Mouse (Mus musculus) MEL (cell line): ENCODE data around the gene Ces1g. TPM values are rescaled to one million over a fixed set of nuclear protein-coding genes. Genes with fewer than 3 reads are reported as not detected.

Experiments
- DNase-seq: peaks from one replicate; pipeline ENCODE4 v3.0.0; 2011; ENCODE audit warnings: low read depth, low spot score
- H3K27ac ChIP-seq: 2 replicates; pipeline ENCODE4 v1.5.1; 2012; ENCODE audit warnings: low read depth, mild to moderate bottlenecking, control low read depth, low read length, moderate library complexity; ENCODE audit not compliant: control insufficient read depth
- H3K27me3 ChIP-seq, 2 experiments: fragments of 150-350 bp in 1 of 2; sonication (generic) in 1 of 2; 2 replicates each; pipeline ENCODE4 v1.6.1; 2012; ENCODE audit warnings: low read length in 2 of 2, mild to moderate bottlenecking in 2 of 2, improper control_type of control experiment in 1 of 2, moderate library complexity in 1 of 2; ENCODE audit not compliant: insufficient read depth in 2 of 2, control insufficient read depth in 1 of 2
- H3K36me3 ChIP-seq, 2 experiments: 2 replicates each; pipeline ENCODE4 v1.6.1; 2012 to 2014; ENCODE audit warnings: low read length in 2 of 2, improper control_type of control experiment in 1 of 2, inconsistent platforms in 1 of 2, mild to moderate bottlenecking in 1 of 2; ENCODE audit not compliant: insufficient read depth in 2 of 2, control insufficient read depth in 1 of 2
- H3K4me1 ChIP-seq, 2 experiments: fragments of 150-350 bp in 1 of 2; sonication (generic) in 1 of 2; 2 replicates each; pipeline ENCODE4 v1.6.1; 2012; ENCODE audit warnings: low read length in 2 of 2, improper control_type of control experiment in 1 of 2, mild to moderate bottlenecking in 1 of 2; ENCODE audit not compliant: insufficient read depth in 2 of 2, control insufficient read depth in 1 of 2
- H3K4me3 ChIP-seq, 2 experiments: fragments of 150-350 bp in 1 of 2; sonication (generic) in 1 of 2; 2 replicates each; pipeline ENCODE4 v1.5.1; 2012; ENCODE audit warnings: low read depth in 2 of 2, low read length in 2 of 2, mild to moderate bottlenecking in 2 of 2, moderate library complexity in 2 of 2, control low read depth in 1 of 2, improper control_type of control experiment in 1 of 2; ENCODE audit not compliant: control insufficient read depth in 1 of 2, insufficient read depth in 1 of 2
- H3K79me2 ChIP-seq: 2 replicates; pipeline ENCODE4 v1.6.1; 2012; ENCODE audit warnings: mild to moderate bottlenecking, low read length, moderate library complexity; ENCODE audit not compliant: control insufficient read depth, poor library complexity, insufficient read depth
- H3K9ac ChIP-seq: 2 replicates; pipeline ENCODE4 v1.6.1; 2012; ENCODE audit warnings: low read depth, mild to moderate bottlenecking, control low read depth, low read length, moderate library complexity; ENCODE audit not compliant: control insufficient read depth, poor library complexity, severe bottlenecking
- H3K9me3 ChIP-seq: fragments of 150-350 bp; sonication (generic); replicated peaks from 2 replicates; pipeline ENCODE4 v1.6.1; 2012; ENCODE audit warnings: mild to moderate bottlenecking, low read length, improper control_type of control experiment, moderate library complexity; ENCODE audit not compliant: insufficient read depth
- CHD2 ChIP-seq: IDR thresholded peaks from 2 replicates; pipeline ENCODE4 v1.6.1; 2011; ENCODE audit warnings: low read length, improper control_type of control experiment
- CTCF ChIP-seq, 3 experiments: IDR thresholded peaks in 2 of 3; conservative IDR thresholded peaks in 1 of 3; 2 replicates each; pipeline ENCODE4 v1.5.1; 2011 to 2012; ENCODE audit warnings: low read length in 3 of 3, low read depth in 2 of 3, mild to moderate bottlenecking in 2 of 3, improper control_type of control experiment in 1 of 3, inconsistent platforms in 1 of 3, mixed read lengths in 1 of 3, moderate library complexity in 1 of 3; ENCODE audit not compliant: control insufficient read depth in 1 of 3, insufficient read depth in 1 of 3, poor library complexity in 1 of 3, severe bottlenecking in 1 of 3
- ELF1 ChIP-seq: IDR thresholded peaks from 2 replicates; pipeline ENCODE4 v1.6.1; 2014; ENCODE audit warnings: low read depth, mild to moderate bottlenecking, inconsistent platforms, low read length, improper control_type of control experiment, moderate library complexity
- EP300 ChIP-seq, 2 experiments: IDR thresholded peaks; 2 replicates each; pipeline ENCODE4 v1.6.1; 2011; ENCODE audit warnings: improper control_type of control experiment in 2 of 2, low read length in 2 of 2, low read depth in 1 of 2, mild to moderate bottlenecking in 1 of 2
- HCFC1 ChIP-seq: IDR thresholded peaks from 2 replicates; pipeline ENCODE4 v1.6.1; 2012; ENCODE audit warnings: low read depth, mild to moderate bottlenecking, inconsistent platforms, low read length, improper control_type of control experiment, moderate library complexity
- JUND ChIP-seq: IDR thresholded peaks from 2 replicates; pipeline ENCODE4 v1.6.1; 2011; ENCODE audit warnings: low read depth, mild to moderate bottlenecking, improper control_type of control experiment, low read length
- MAFK ChIP-seq: IDR thresholded peaks from 2 replicates; pipeline ENCODE4 v1.6.1; 2011; ENCODE audit warnings: low read depth, mild to moderate bottlenecking, low read length, improper control_type of control experiment, borderline replicate concordance
- MEF2A ChIP-seq: IDR thresholded peaks from 2 replicates; pipeline ENCODE4 v1.6.1; 2014; ENCODE audit warnings: low read depth, mild to moderate bottlenecking, inconsistent platforms, low read length, improper control_type of control experiment; ENCODE audit not compliant: poor library complexity, insufficient replicate concordance, severe bottlenecking; ENCODE audit errors: extremely low read depth
- MXI1 ChIP-seq: IDR thresholded peaks from 2 replicates; pipeline ENCODE4 v1.6.1; 2011; ENCODE audit warnings: mild to moderate bottlenecking, low read depth, low read length, improper control_type of control experiment
- MYB ChIP-seq: IDR thresholded peaks from 2 replicates; pipeline ENCODE4 v1.6.1; 2011; ENCODE audit warnings: mild to moderate bottlenecking, low read depth, low read length, improper control_type of control experiment
- NELFE ChIP-seq: IDR thresholded peaks from 2 replicates; pipeline ENCODE4 v1.6.1; 2011; ENCODE audit warnings: low read depth, low read length, improper control_type of control experiment
- NRF1 ChIP-seq: IDR thresholded peaks from 2 replicates; pipeline ENCODE4 v1.6.1; 2014; ENCODE audit warnings: low read depth, mild to moderate bottlenecking, inconsistent platforms, low read length, improper control_type of control experiment, moderate library complexity; ENCODE audit not compliant: poor library complexity, insufficient read depth, severe bottlenecking
- POLR2A ChIP-seq, 2 experiments: IDR thresholded peaks; 2 replicates each; pipeline ENCODE4 v1.6.1; 2011 to 2012; ENCODE audit warnings: low read length in 2 of 2, mild to moderate bottlenecking in 2 of 2, control low read depth in 1 of 2, improper control_type of control experiment in 1 of 2, low read depth in 1 of 2, moderate library complexity in 1 of 2; ENCODE audit not compliant: control insufficient read depth in 1 of 2, insufficient read depth in 1 of 2, poor library complexity in 1 of 2
- POLR2AphosphoS2 ChIP-seq: IDR thresholded peaks from 2 replicates; pipeline ENCODE4 v1.6.1; 2011; ENCODE audit warnings: low read length, improper control_type of control experiment
- POLR2AphosphoS5 ChIP-seq: IDR thresholded peaks from 2 replicates; pipeline ENCODE4 v1.6.1; 2012; ENCODE audit warnings: low read depth, borderline replicate concordance, mild to moderate bottlenecking, inconsistent platforms, low read length, moderate library complexity, mixed read lengths
- RAD21 ChIP-seq: IDR thresholded peaks from 2 replicates; pipeline ENCODE4 v1.6.1; 2011; ENCODE audit warnings: mild to moderate bottlenecking, low read depth, low read length, improper control_type of control experiment
- SIN3A ChIP-seq: IDR thresholded peaks from 2 replicates; pipeline ENCODE4 v1.6.1; 2012; ENCODE audit warnings: low read length, improper control_type of control experiment, inconsistent platforms
- TAL1 ChIP-seq: IDR thresholded peaks from 2 replicates; pipeline ENCODE4 v1.6.1; 2012; ENCODE audit warnings: mild to moderate bottlenecking, inconsistent platforms, low read length, moderate library complexity, mixed read lengths
- UBTF ChIP-seq: IDR thresholded peaks from 2 replicates; pipeline ENCODE4 v1.6.1; 2012; ENCODE audit warnings: low read depth, mild to moderate bottlenecking, inconsistent platforms, low read length, improper control_type of control experiment, moderate library complexity, borderline replicate concordance; ENCODE audit not compliant: insufficient read depth
- USF1 ChIP-seq: IDR thresholded peaks from 2 replicates; pipeline ENCODE4 v1.6.1; 2014; ENCODE audit warnings: low read depth, mild to moderate bottlenecking, inconsistent platforms, low read length, improper control_type of control experiment, moderate library complexity
- ZKSCAN1 ChIP-seq: IDR thresholded peaks from 2 replicates; pipeline ENCODE4 v1.6.1; 2012; ENCODE audit warnings: low read depth, mild to moderate bottlenecking, inconsistent platforms, low read length, improper control_type of control experiment, moderate library complexity
- ZMIZ1 ChIP-seq: IDR thresholded peaks from 2 replicates; pipeline ENCODE4 v1.6.1; 2012; ENCODE audit warnings: low read depth, mild to moderate bottlenecking, inconsistent platforms, low read length, improper control_type of control experiment, moderate library complexity
- ZNF384 ChIP-seq: IDR thresholded peaks from 2 replicates; pipeline ENCODE4 v1.6.1; 2012; ENCODE audit warnings: low read depth, mild to moderate bottlenecking, inconsistent platforms, low read length, improper control_type of control experiment
- polyA plus RNA-seq, 2 experiments: library from polyadenylated mRNA; stranded (reverse) in 1 of 2; unstranded in 1 of 2; fragments of >175 nt in 1 of 2; fragments of >200 nt in 1 of 2; gene quantifications; 2 replicates each; pipeline versions ENCODE4 v1.2.1 to v1.2.4; 2012; ENCODE audit warnings: low replicate concordance in 2 of 2, low read depth in 1 of 2; ENCODE audit not compliant: insufficient read length in 2 of 2, insufficient read depth in 1 of 2, missing spikeins in 1 of 2
- total RNA-seq: library from RNA; depleted of rRNA; stranded (reverse); fragments of 300-350 nt; gene quantifications from 2 replicates; pipeline ENCODE4 v1.2.3, GENCODE M21; 2012

The Ces1g gene
- total and polyA plus RNA-seq, 3 experiments: not detected

DNA sequence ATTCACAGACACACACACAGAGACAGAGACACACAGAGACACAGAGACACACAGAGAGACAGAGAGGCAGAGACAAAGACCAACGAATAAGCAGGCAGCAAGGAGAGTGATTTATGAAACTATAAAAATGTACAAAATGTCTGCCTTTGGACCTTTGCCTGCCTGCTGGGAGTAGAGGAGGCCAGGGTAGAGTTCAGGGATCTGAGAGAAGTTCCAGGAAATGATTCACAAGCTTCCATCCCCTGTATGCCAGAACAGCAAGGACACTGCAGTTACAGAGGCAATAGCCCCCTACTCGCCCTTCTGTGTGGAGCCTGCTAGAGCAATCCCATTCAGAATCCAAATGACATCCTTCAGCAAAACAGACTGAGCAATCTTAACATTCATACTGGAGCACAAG is 75.7 kb downstream of the Ces1g start:
- TF ChIP-seq JUND (no peak), ELF1 (no peak), MXI1 (no peak), CTCF (IDR thresholded peaks at IDR 0.05 in 2 of 3, conservative IDR thresholded peaks at IDR 0.05 in 1 of 3; ENCODE audit: control insufficient read depth in 1 of 3, insufficient read depth in 1 of 3, low read depth in 2 of 3, low read length in 3 of 3, poor library complexity in 1 of 3, severe bottlenecking in 1 of 3) (no peak), TAL1 (no peak), EP300 (IDR thresholded peaks at IDR 0.05; ENCODE audit: low read depth in 1 of 2, low read length in 2 of 2) (no peak), USF1 (no peak), MYB (no peak), SIN3A (no peak), POLR2A (IDR thresholded peaks at IDR 0.05; ENCODE audit: control insufficient read depth in 1 of 2, insufficient read depth in 1 of 2, low read depth in 1 of 2, low read length in 2 of 2, poor library complexity in 1 of 2) (no peak), NRF1 (no peak), UBTF (no peak), POLR2AphosphoS2 (no peak), RAD21 (no peak), NELFE (no peak), POLR2AphosphoS5 (no peak), ZNF384 (no peak), CHD2 (no peak), ZKSCAN1 (no peak), MEF2A (no peak)
- TF ChIP-seq, all 39 proteins: peak for 0
- Histone ChIP-seq H3K79me2 (no peaks in the 10 kb centered on the region), H3K27ac (no peak overlapping the region), H3K9me3 (no peaks in the 10 kb centered on the region), H3K4me1 (no peaks in the 10 kb centered on the region), H3K4me3 (no peak overlapping the region), H3K36me3 (no peaks in the 10 kb centered on the region), H3K27me3 (no peaks in the 10 kb centered on the region), H3K9ac (no peak overlapping the region)
- DNase-seq: no peak

DNA sequence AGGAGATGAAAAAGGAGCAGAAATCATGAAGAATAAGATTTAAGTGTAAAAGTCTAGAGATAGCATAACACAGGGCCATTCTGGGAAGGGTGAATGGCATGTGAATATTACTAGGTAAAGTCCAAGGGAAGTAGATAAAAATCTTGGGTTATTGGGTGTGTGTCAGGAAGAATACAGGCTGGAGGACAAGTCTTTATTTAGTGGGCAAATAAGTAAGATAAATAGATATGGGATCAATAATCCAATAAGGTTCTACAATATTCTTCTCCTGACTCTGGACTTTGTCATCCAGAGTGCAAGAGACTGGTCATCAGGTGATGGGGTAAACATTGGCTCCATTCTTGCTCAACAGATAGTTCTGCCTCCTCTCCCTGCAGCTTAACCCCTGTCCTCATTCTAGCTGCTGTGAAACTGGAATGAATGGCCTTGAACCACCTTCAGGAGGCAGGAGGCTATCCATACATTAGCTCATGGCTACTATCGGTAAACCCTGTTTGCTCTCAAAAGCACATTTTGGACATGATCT is 84.6 kb downstream of the Ces1g start:
- no peaks in the 10 kb centered on the region for H3K79me2 ChIP-seq
- no peaks in the 10 kb centered on the region for H3K9me3 ChIP-seq
- H3K4me1 ChIP-seq: no peaks in the 10 kb centered on the region
- no peak overlapping the region for H3K27ac ChIP-seq
- no peaks in the 10 kb centered on the region for H3K36me3 ChIP-seq
- no peak overlapping the region for H3K9ac ChIP-seq
- no peak overlapping the region for H3K4me3 ChIP-seq
- TF ChIP-seq HCFC1 (no peak), ZMIZ1 (no peak), ZNF384 (no peak), MEF2A (no peak), MAFK (no peak), TAL1 (no peak), UBTF (no peak)
- H3K27me3 ChIP-seq: no peaks in the 10 kb centered on the region
- DNase-seq: no peak
